Mouse (Mus musculus) CH12.LX (cell line): ENCODE measurements around the gene Abat. TPM values are rescaled to one million over a fixed set of nuclear protein-coding genes. Genes with fewer than 3 reads are reported as not detected.
A peak's percentile ranks its signal among the peaks of the same experiment; 100 is the strongest.

Experiments used
- DNase-seq: peaks from one replicate; pipeline ENCODE4 v3.0.0-alpha.2; 2013; ENCODE audit errors: extremely low read depth
- H3K27ac ChIP-seq: 2 replicates; pipeline ENCODE4 v1.5.1; 2012; ENCODE audit warnings: low read depth, mild to moderate bottlenecking, control low read depth, moderate library complexity; ENCODE audit not compliant: insufficient read depth
- H3K27me3 ChIP-seq: replicated peaks from 2 replicates; pipeline ENCODE3; 2012; ENCODE audit warnings: inconsistent platforms
- H3K36me3 ChIP-seq, 2 experiments: replicated peaks in 1 of 2; 2 replicates each; pipeline versions ENCODE3 to v1.6.1; 2012; ENCODE audit warnings: inconsistent platforms in 1 of 2, low read length in 1 of 2, mild to moderate bottlenecking in 1 of 2, mixed read lengths in 1 of 2, moderate library complexity in 1 of 2; ENCODE audit not compliant: control insufficient read depth in 1 of 2, insufficient read depth in 1 of 2
- H3K4me1 ChIP-seq, 2 experiments: 2 replicates each; pipeline ENCODE4 v1.6.1; 2012; ENCODE audit warnings: inconsistent platforms in 1 of 2, moderate library complexity in 1 of 2; ENCODE audit not compliant: insufficient read depth in 2 of 2, control insufficient read depth in 1 of 2
- H3K4me2 ChIP-seq: 2 replicates; pipeline ENCODE4 v1.6.1; 2012; ENCODE audit warnings: low read depth, mild to moderate bottlenecking, control low read depth; ENCODE audit not compliant: poor library complexity, insufficient read depth, severe bottlenecking
- H3K4me3 ChIP-seq, 3 experiments: fragments of 150-350 bp in 1 of 3; sonication (generic) in 1 of 3; replicated peaks in 1 of 3; 2 replicates each; pipeline versions ENCODE3 to v1.5.1; 2011 to 2012; ENCODE audit warnings: low read depth in 2 of 3, low read length in 2 of 3, mild to moderate bottlenecking in 2 of 3, moderate library complexity in 2 of 3, control low read depth in 1 of 3, improper control_type of control experiment in 1 of 3, inconsistent platforms in 1 of 3, mixed read lengths in 1 of 3; ENCODE audit not compliant: poor library complexity in 1 of 3
- H3K79me2 ChIP-seq: replicated peaks from 2 replicates; pipeline ENCODE4 v1.6.1; 2012; ENCODE audit warnings: mild to moderate bottlenecking, moderate library complexity; ENCODE audit not compliant: control insufficient read depth, poor library complexity, insufficient read depth, severe bottlenecking; ENCODE audit errors: extremely low read depth
- H3K9ac ChIP-seq: 2 replicates; pipeline ENCODE4 v1.6.1; 2012; ENCODE audit warnings: low read depth, mild to moderate bottlenecking, control low read depth, moderate library complexity; ENCODE audit not compliant: insufficient read depth
- H3K9me3 ChIP-seq: replicated peaks from 2 replicates; pipeline ENCODE3; 2012; ENCODE audit warnings: low read length, inconsistent platforms, mixed read lengths
- BHLHE40 ChIP-seq: IDR thresholded peaks from 2 replicates; pipeline ENCODE4 v1.6.1; 2011; ENCODE audit warnings: mild to moderate bottlenecking, low read depth, low read length, improper control_type of control experiment
- CHD1 ChIP-seq: IDR thresholded peaks from 2 replicates; pipeline ENCODE4 v1.6.1; 2012; ENCODE audit warnings: low read depth, low read length, improper control_type of control experiment, inconsistent platforms
- CTCF ChIP-seq, 2 experiments: IDR thresholded peaks in 1 of 2; conservative IDR thresholded peaks in 1 of 2; 2 replicates each; pipeline ENCODE4 v1.5.1; 2011 to 2012; ENCODE audit warnings: low read depth in 2 of 2, low read length in 2 of 2, improper control_type of control experiment in 1 of 2, inconsistent platforms in 1 of 2, mild to moderate bottlenecking in 1 of 2, moderate library complexity in 1 of 2
- E2F4 ChIP-seq: IDR thresholded peaks from 2 replicates; pipeline ENCODE4 v1.6.1; 2011; ENCODE audit warnings: low read depth, low read length, improper control_type of control experiment; ENCODE audit not compliant: insufficient replicate concordance
- EP300 ChIP-seq: IDR thresholded peaks from 2 replicates; pipeline ENCODE4 v1.6.1; 2011; ENCODE audit warnings: low read length, improper control_type of control experiment
- GABPA ChIP-seq: IDR thresholded peaks from 2 replicates; pipeline ENCODE4 v1.6.1; 2012; ENCODE audit warnings: low read depth, low read length, improper control_type of control experiment, inconsistent platforms; ENCODE audit not compliant: insufficient replicate concordance
- HCFC1 ChIP-seq: IDR thresholded peaks from 2 replicates; pipeline ENCODE4 v1.6.1; 2012; ENCODE audit warnings: low read depth, mild to moderate bottlenecking, inconsistent platforms, low read length, improper control_type of control experiment
- JUN ChIP-seq: IDR thresholded peaks from 2 replicates; pipeline ENCODE4 v1.6.1; 2011; ENCODE audit warnings: low read depth, mild to moderate bottlenecking, low read length, improper control_type of control experiment, moderate library complexity; ENCODE audit not compliant: insufficient read depth
- JUND ChIP-seq: conservative IDR thresholded peaks from 2 replicates; pipeline ENCODE4 v1.6.1; 2011; ENCODE audit warnings: low read depth, low read length, improper control_type of control experiment
- MAFK ChIP-seq: IDR thresholded peaks from 2 replicates; pipeline ENCODE4 v1.6.1; 2011; ENCODE audit warnings: low read length, improper control_type of control experiment; ENCODE audit not compliant: insufficient replicate concordance
- MAZ ChIP-seq: IDR thresholded peaks from 2 replicates; pipeline ENCODE4 v1.6.1; 2012; ENCODE audit warnings: low read depth, mild to moderate bottlenecking, inconsistent platforms, low read length, improper control_type of control experiment, moderate library complexity
- MEF2A ChIP-seq: IDR thresholded peaks from 2 replicates; pipeline ENCODE4 v1.6.1; 2014; ENCODE audit warnings: low read depth, mild to moderate bottlenecking, inconsistent platforms, low read length, improper control_type of control experiment, borderline replicate concordance
- NELFE ChIP-seq: IDR thresholded peaks from 2 replicates; pipeline ENCODE4 v1.6.1; 2011; ENCODE audit warnings: low read depth, low read length, improper control_type of control experiment
- NRF1 ChIP-seq: IDR thresholded peaks from 2 replicates; pipeline ENCODE4 v1.6.1; 2014; ENCODE audit warnings: low read depth, mild to moderate bottlenecking, inconsistent platforms, low read length, improper control_type of control experiment, moderate library complexity
- PAX5 ChIP-seq: IDR thresholded peaks from 2 replicates; pipeline ENCODE4 v1.6.1; 2012; ENCODE audit warnings: low read length, inconsistent platforms, mixed read lengths
- POLR2A ChIP-seq: IDR thresholded peaks from 2 replicates; pipeline ENCODE4 v1.6.1; 2011; ENCODE audit warnings: low read depth, mild to moderate bottlenecking, improper control_type of control experiment, low read length
- POLR2AphosphoS2 ChIP-seq: IDR thresholded peaks from 2 replicates; pipeline ENCODE4 v1.6.1; 2011; ENCODE audit warnings: low read depth, low read length, improper control_type of control experiment
- RAD21 ChIP-seq: IDR thresholded peaks from 2 replicates; pipeline ENCODE4 v1.6.1; 2011; ENCODE audit warnings: low read depth, mild to moderate bottlenecking, low read length, improper control_type of control experiment, moderate library complexity
- RCOR1 ChIP-seq: conservative IDR thresholded peaks from 2 replicates; pipeline ENCODE4 v1.6.1; 2012; ENCODE audit warnings: low read depth, mild to moderate bottlenecking, inconsistent platforms, low read length, improper control_type of control experiment
- SMC3 ChIP-seq: IDR thresholded peaks from 2 replicates; pipeline ENCODE4 v1.6.1; 2011; ENCODE audit warnings: low read depth, low read length, improper control_type of control experiment
- TCF12 ChIP-seq: IDR thresholded peaks from 2 replicates; pipeline ENCODE4 v1.6.1; 2014; ENCODE audit warnings: low read depth, mild to moderate bottlenecking, inconsistent platforms, low read length, improper control_type of control experiment
- UBTF ChIP-seq: IDR thresholded peaks from 2 replicates; pipeline ENCODE4 v1.6.1; 2012; ENCODE audit warnings: low read depth, mild to moderate bottlenecking, inconsistent platforms, low read length, improper control_type of control experiment, moderate library complexity
- USF1 ChIP-seq: IDR thresholded peaks from 2 replicates; pipeline ENCODE4 v1.6.1; 2014; ENCODE audit warnings: low read depth, mild to moderate bottlenecking, inconsistent platforms, low read length, improper control_type of control experiment
- ZMIZ1 ChIP-seq: IDR thresholded peaks from 2 replicates; pipeline ENCODE4 v1.6.1; 2012; ENCODE audit warnings: low read depth, mild to moderate bottlenecking, inconsistent platforms, low read length, improper control_type of control experiment
- dilution Hi-C: fragments of 300-500 bp; cut with MboI; formaldehyde crosslinking; loops from 2 replicates; pipeline ENCODE4 v1.14.3; 2020; ENCODE audit warnings: low sequenced_read_pairs; ENCODE audit not compliant: extremely low pct_unique_long_range_greater_than_20kb, extremely low pct_ligation_motif_present
- in situ Hi-C: fragments of 300-500 bp; cut with MboI; formaldehyde crosslinking; loops from 3 replicates; pipeline ENCODE4 v1.14.3; 2019; ENCODE audit warnings: low sequenced_read_pairs, low pct_ligation_motif_present, low pct_unique_long_range_greater_than_20kb, mixed read lengths
- polyA plus RNA-seq: library from polyadenylated mRNA; unstranded; fragments of >175 nt; gene quantifications from 2 replicates; pipeline ENCODE4 v1.2.1, GENCODE M21; 2012; ENCODE audit warnings: low read depth; ENCODE audit not compliant: insufficient read length
- total RNA-seq, 2 experiments: library from RNA; depleted of rRNA; stranded (reverse); fragments of 300-350 nt in 1 of 2; fragments of >200 nt in 1 of 2; gene quantifications; 2 replicates each; pipeline ENCODE4 v1.2.3; 2012 to 2014

Gene Abat
- total and polyA plus RNA-seq, 3 experiments = 0.17 TPM; not detected in 2

GRCm38 (mm10) chr16:8666452-8666851 is 153.2 kb downstream of the Abat start:
- H3K4me1 ChIP-seq = peaks cover 27 to 57% of the 10 kb centered on the region in 2 experiments
- DNase-seq = peak; percentile 61
- in situ Hi-C loops = no loop called here
- peaks cover 25 to 71% of the 10 kb centered on the region in 2 experiments for H3K36me3 ChIP-seq
- TF ChIP-seq PAX5 (no peak), GABPA (no peak), RCOR1 (no peak), EP300 (no peak), NELFE (no peak), HCFC1 (no peak), JUND (no peak), POLR2A (no peak), POLR2AphosphoS2 (no peak), BHLHE40 (no peak), NRF1 (no peak), TCF12 (no peak)
- no peak overlapping the region for H3K4me3 ChIP-seq
- no peak overlapping the region for H3K9ac ChIP-seq
- dilution Hi-C loops = no loop called here
- no peak overlapping the region for H3K27ac ChIP-seq
- no peaks in the 10 kb centered on the region for H3K27me3 ChIP-seq
- H3K79me2 ChIP-seq = no peaks in the 10 kb centered on the region
- H3K9me3 ChIP-seq = no peaks in the 10 kb centered on the region
- H3K4me2 ChIP-seq = no peak overlapping the region

- H3K4me2 ChIP-seq = no peak overlapping the region
- no peak overlapping the region for H3K9ac ChIP-seq
- peaks cover 17 to 63% of the 10 kb centered on the region in 2 experiments for H3K36me3 ChIP-seq
- H3K4me3 ChIP-seq = no peak overlapping the region
- no peak for DNase-seq
- H3K27me3 ChIP-seq = no peaks in the 10 kb centered on the region
- no peaks in the 10 kb centered on the region for H3K9me3 ChIP-seq
- dilution Hi-C loops (no loop called here), in situ Hi-C loops (no loop called here)
- TF ChIP-seq RAD21 (no peak), CTCF (conservative IDR thresholded peaks at IDR 0.05 in 1 of 2, IDR thresholded peaks at IDR 0.05 in 1 of 2; ENCODE audit: low read depth in 2 of 2, low read length in 2 of 2) (no peak), TCF12 (no peak), MEF2A (no peak), MAFK (no peak), POLR2AphosphoS2 (no peak), CHD1 (no peak), E2F4 (no peak), JUN (no peak), SMC3 (no peak), MAZ (no peak), PAX5 (no peak), USF1 (no peak), UBTF (no peak), ZMIZ1 (no peak)
- H3K79me2 ChIP-seq = no peaks in the 10 kb centered on the region
- peaks cover 27 to 58% of the 10 kb centered on the region in 2 experiments for H3K4me1 ChIP-seq
- H3K27ac ChIP-seq = no peak overlapping the region
Observed at GRCm38 (mm10) chr16:8667261-8667660, 154.0 kb downstream of the Abat start.
